Mouse (Mus musculus) midbrain, embryonic 16.5 days (tissue): ENCODE data around the gene Cenpu. TPM values are rescaled to one million over a fixed set of nuclear protein-coding genes. Genes with fewer than 3 reads are reported as not detected.
"Not testable (repeated sequence)": the region's sequence is repeated elsewhere in the genome, so short reads cannot be mapped to it uniquely, and the experiment has no call there.

Experiments
- ATAC-seq: fragments of 200-750 bp; cut with Nextera tagmentation; 2 replicates; pipeline ENCODE4 v1.8.0; 2017; ENCODE audit warnings: moderate TSS enrichment
- H3K27ac ChIP-seq: fragments of 300-500 bp; sonication (generic); 2 replicates; pipeline ENCODE4 v1.5.1; 2014; ENCODE audit warnings: mild to moderate bottlenecking, low read length, mixed read lengths
- H3K27me3 ChIP-seq: fragments of 300-500 bp; sonication (generic); 2 replicates; pipeline ENCODE4 v1.6.1; 2014; ENCODE audit warnings: low read depth, low read length, mixed read lengths; ENCODE audit not compliant: control insufficient read depth, insufficient read depth
- H3K36me3 ChIP-seq: fragments of 300-500 bp; sonication (generic); 2 replicates; pipeline ENCODE4 v1.6.1; 2014; ENCODE audit warnings: mild to moderate bottlenecking, low read length, moderate library complexity, mixed read lengths; ENCODE audit not compliant: control insufficient read depth, insufficient read depth
- H3K4me1 ChIP-seq: fragments of 300-500 bp; sonication (generic); 2 replicates; pipeline ENCODE4 v1.6.1; 2014; ENCODE audit warnings: mild to moderate bottlenecking, low read length, mixed read lengths; ENCODE audit not compliant: control insufficient read depth, insufficient read depth
- H3K4me2 ChIP-seq: fragments of 300-500 bp; sonication (generic); 2 replicates; pipeline ENCODE4 v1.6.1; 2014; ENCODE audit warnings: mild to moderate bottlenecking, low read length, mixed read lengths
- H3K4me3 ChIP-seq: fragments of 300-500 bp; sonication (generic); 2 replicates; pipeline ENCODE4 v1.5.1; 2014; ENCODE audit warnings: low read depth, mild to moderate bottlenecking, low read length, moderate library complexity, mixed read lengths
- H3K9ac ChIP-seq: fragments of 300-500 bp; sonication (generic); 2 replicates; pipeline ENCODE4 v1.6.1; 2014; ENCODE audit warnings: low read depth, low read length, mixed read lengths
- H3K9me3 ChIP-seq: fragments of 300-500 bp; sonication (generic); replicated peaks from 2 replicates; pipeline ENCODE4 v1.6.1; 2014; ENCODE audit warnings: mild to moderate bottlenecking, low read length, mixed read lengths; ENCODE audit not compliant: control insufficient read depth, poor library complexity, severe bottlenecking
- WGBS: fragments of 180-500 bp; shearing (Covaris S2); extraction: QIAGEN DNeasy Blood & Tissue Kit; methylation state at CpG from one replicate; pipeline ENCODE4 v1.1.7; 2014; 5-methylcytosine and 5-hydroxymethylcytosine counted together
- polyA plus RNA-seq: library from polyadenylated mRNA; unstranded; fragments of >200 nt; fragmentation: Nextera tagmentation; extraction: Ambion mirVana; gene quantifications from 2 replicates; pipeline ENCODE4 v1.2.1, GENCODE M21; 2015

The Cenpu gene
- polyA plus RNA-seq, 1 experiment from 2014 or later = 5.7 TPM

- no peak overlapping the region for H3K9ac ChIP-seq
Observed at GRCm38 (mm10) chr8:46566914-46567529, 15.2 kb downstream of the Cenpu start.

GRCm38 (mm10) chr8:46567946-46568345 is 16.1 kb downstream of the Cenpu start:
- Histone ChIP-seq H3K27ac (no peak overlapping the region), H3K9me3 (no peaks in the 10 kb centered on the region), H3K9ac (no peak overlapping the region), H3K4me3 (no peak overlapping the region), H3K36me3 (0 out of 2 replicates have a peak, but pooled peaks cover 2% of the 10 kb centered on the region), H3K27me3 (no peaks in the 10 kb centered on the region), H3K4me1 (no peaks in the 10 kb centered on the region), H3K4me2 (no peak overlapping the region)
- WGBS = 88% methylated on average over 8 of the region's 8 CpGs
- ATAC-seq = no peak

More at GRCm38 (mm10) chr8:46566914-46567529, 15.2 kb downstream of the Cenpu start:
- H3K27me3 ChIP-seq = no peaks in the 10 kb centered on the region
- H3K36me3 ChIP-seq = 0 out of 2 replicates have a peak, but pooled peaks cover 2% of the 10 kb centered on the region
- H3K4me3 ChIP-seq = no peak overlapping the region
- ATAC-seq = no peak
- 86% methylated on average over 7 of the region's 7 CpGs for WGBS
- H3K9me3 ChIP-seq = no peaks in the 10 kb centered on the region
- H3K27ac ChIP-seq = no peak overlapping the region
- no peak overlapping the region for H3K4me2 ChIP-seq
- no peaks in the 10 kb centered on the region for H3K4me1 ChIP-seq

GRCm38 (mm10) chr8:46568942-46569341 is 17.1 kb downstream of the Cenpu start:
- ATAC-seq = no peak
- H3K9ac ChIP-seq = no peak overlapping the region
- H3K4me1 ChIP-seq = no peaks in the 10 kb centered on the region
- no peak overlapping the region for H3K4me2 ChIP-seq
- 92% methylated on average over 2 of the region's 2 CpGs for WGBS
- H3K9me3 ChIP-seq = no peaks in the 10 kb centered on the region
- no peak overlapping the region for H3K4me3 ChIP-seq
- no peaks in the 10 kb centered on the region for H3K36me3 ChIP-seq
- no peaks in the 10 kb centered on the region for H3K27me3 ChIP-seq
- no peak overlapping the region for H3K27ac ChIP-seq

- Histone ChIP-seq H3K27me3 (no peaks in the 10 kb centered on the region), H3K36me3 (no peaks in the 10 kb centered on the region), H3K27ac (no peak overlapping the region), H3K9me3 (no peaks in the 10 kb centered on the region), H3K4me2 (no peak overlapping the region), H3K4me3 (no peak overlapping the region), H3K4me1 (no peaks in the 10 kb centered on the region), H3K9ac (no peak overlapping the region)
- 92% methylated on average over 19 of the region's 19 CpGs for WGBS
- no peak for ATAC-seq
Observed at GRCm38 (mm10) chr8:46569659-46570441, 18.0 kb downstream of the Cenpu start.

- H3K4me1 ChIP-seq = no peaks in the 10 kb centered on the region
- H3K4me2 ChIP-seq = no peak overlapping the region
- no peak overlapping the region for H3K4me3 ChIP-seq
- H3K9me3 ChIP-seq = no peaks in the 10 kb centered on the region
- ATAC-seq = no peak
- WGBS = 97% methylated on average over 10 of the region's 14 CpGs
- no peaks in the 10 kb centered on the region for H3K27me3 ChIP-seq
- no peaks in the 10 kb centered on the region; the same call in 1 of the 2 replicates for H3K36me3 ChIP-seq
- H3K9ac ChIP-seq = no peak overlapping the region
- no peak overlapping the region for H3K27ac ChIP-seq
Observed at GRCm38 (mm10) chr8:46570673-46571072, 18.8 kb downstream of the Cenpu start.

GRCm38 (mm10) chr8:46573446-46573845 is 21.6 kb downstream of the Cenpu start:
- H3K9me3 ChIP-seq = no peaks in the 10 kb centered on the region
- H3K27ac ChIP-seq = no peak overlapping the region
- H3K9ac ChIP-seq = no peak overlapping the region
- ATAC-seq = no peak
- H3K4me1 ChIP-seq = no peaks in the 10 kb centered on the region
- no peak overlapping the region for H3K4me3 ChIP-seq
- WGBS = 82% methylated on average over 2 of the region's 2 CpGs
- no peak overlapping the region for H3K4me2 ChIP-seq
- H3K36me3 ChIP-seq = peaks cover 8% of the 10 kb centered on the region
- H3K27me3 ChIP-seq = no peaks in the 10 kb centered on the region

GRCm38 (mm10) chr8:46573964-46574363 is 22.1 kb downstream of the Cenpu start:
- Histone ChIP-seq H3K36me3 (peaks cover 11% of the 10 kb centered on the region), H3K4me2 (no peak overlapping the region), H3K4me1 (no peaks in the 10 kb centered on the region), H3K4me3 (no peak overlapping the region), H3K27ac (no peak overlapping the region), H3K9me3 (no peaks in the 10 kb centered on the region), H3K9ac (no peak overlapping the region), H3K27me3 (no peaks in the 10 kb centered on the region)
- ATAC-seq = no peak
- WGBS = 96% methylated on average over 2 of the region's 2 CpGs

GRCm38 (mm10) chr8:46578794-46579193 is 27.0 kb downstream of the Cenpu start:
- no peak overlapping the region for H3K4me2 ChIP-seq
- H3K27ac ChIP-seq = no peak overlapping the region
- H3K27me3 ChIP-seq = no peaks in the 10 kb centered on the region
- ATAC-seq = no peak
- H3K4me3 ChIP-seq = no peak overlapping the region
- peaks cover 16% of the 10 kb centered on the region for H3K36me3 ChIP-seq
- no peaks in the 10 kb centered on the region for H3K4me1 ChIP-seq
- WGBS = 97% methylated on average over 9 of the region's 9 CpGs
- H3K9ac ChIP-seq = no peak overlapping the region
- no peaks in the 10 kb centered on the region for H3K9me3 ChIP-seq

- not testable (repeated sequence) for ATAC-seq, H3K27me3 ChIP-seq, H3K4me3 ChIP-seq, H3K9ac ChIP-seq, H3K4me1 ChIP-seq, H3K4me2 ChIP-seq, H3K36me3 ChIP-seq, H3K27ac ChIP-seq, H3K9me3 ChIP-seq
- WGBS = 46% methylated on average over 4 of the region's 4 CpGs
Observed at GRCm38 (mm10) chr8:46584328-46584727, 32.5 kb downstream of the Cenpu start.
